Mouse (Mus musculus) cerebellum, adult 18-20 months (tissue): ENCODE results near the gene Rps6.
A peak's percentile ranks its signal among the peaks of the same experiment; 100 is the strongest.

ENCODE experiments used
- DNase-seq, 2 experiments: peaks; one replicate each; pipeline ENCODE4 v3.0.0; 2021

Rps6 gene

DNA sequence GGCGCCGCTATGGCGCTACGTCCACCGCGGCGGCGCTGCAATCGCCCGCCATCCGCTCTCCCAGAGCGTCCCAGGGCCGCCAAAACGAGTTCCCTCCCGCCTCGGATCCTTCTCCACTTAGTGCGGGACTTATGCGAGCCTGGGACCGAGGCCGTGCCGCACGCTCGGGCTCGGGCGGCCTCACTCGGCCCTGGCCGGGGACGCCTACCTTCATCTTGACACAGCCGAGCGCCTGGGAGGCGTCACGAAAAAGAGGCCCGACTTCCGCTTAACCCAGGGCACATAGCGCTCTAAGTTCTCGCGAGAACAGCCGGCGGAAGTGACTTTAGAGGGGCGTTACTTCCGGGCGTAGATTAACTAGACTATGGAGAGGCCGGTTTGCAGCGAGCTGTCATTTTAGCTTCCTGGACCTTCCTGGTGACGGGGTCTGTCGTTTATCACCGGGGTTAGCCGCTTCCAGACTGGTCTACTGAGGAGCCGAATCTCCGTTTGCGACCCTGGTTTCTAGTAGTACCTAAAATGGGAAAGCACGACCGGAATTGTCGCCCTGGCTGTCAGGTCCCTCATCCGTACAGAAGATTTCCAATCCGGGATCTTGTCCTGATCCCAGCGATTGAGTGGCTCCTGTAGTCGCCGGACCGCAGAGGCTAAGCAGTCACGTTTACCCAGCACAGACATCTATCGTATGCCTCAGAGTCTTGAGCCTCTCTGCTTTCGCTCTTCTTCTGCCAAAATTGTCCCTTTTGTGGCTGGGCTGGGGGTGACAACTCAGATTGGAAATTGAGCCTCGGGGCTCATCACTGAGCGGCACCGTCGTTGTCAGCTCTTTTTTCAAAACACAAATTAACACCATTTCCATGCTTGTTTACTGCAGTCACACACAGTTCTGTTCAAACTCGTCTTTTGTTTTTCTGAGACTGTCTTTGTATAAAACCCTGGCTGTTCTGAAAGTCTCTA, at the start of gene Rps6:
Rps6 (minus strand) TSS at position 300 of the 957 bp plus-strand sequence.
- DNase-seq, result peak; percentile 95 to 97

DNA sequence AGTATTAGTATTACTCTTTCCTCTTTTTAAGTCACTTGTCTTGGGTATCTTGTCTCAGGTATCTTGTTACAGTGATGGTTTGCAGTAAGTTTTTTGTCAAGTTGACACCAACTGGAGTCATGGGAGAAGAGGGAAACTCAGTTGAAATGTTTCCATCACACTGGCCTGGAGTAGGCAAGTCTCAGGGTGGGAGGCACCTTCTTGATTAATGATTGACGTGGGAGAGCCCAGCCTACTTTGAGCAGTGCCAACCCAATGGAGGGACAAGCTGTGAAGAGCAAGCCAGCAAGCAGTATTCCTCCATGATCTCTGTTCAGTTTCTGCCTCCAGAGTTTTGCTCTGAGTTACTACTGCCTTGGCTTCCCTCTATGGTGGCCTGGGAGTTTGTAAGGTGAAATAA, 48.7 kb upstream of the Rps6 start:
- DNase-seq, result no peak

DNA sequence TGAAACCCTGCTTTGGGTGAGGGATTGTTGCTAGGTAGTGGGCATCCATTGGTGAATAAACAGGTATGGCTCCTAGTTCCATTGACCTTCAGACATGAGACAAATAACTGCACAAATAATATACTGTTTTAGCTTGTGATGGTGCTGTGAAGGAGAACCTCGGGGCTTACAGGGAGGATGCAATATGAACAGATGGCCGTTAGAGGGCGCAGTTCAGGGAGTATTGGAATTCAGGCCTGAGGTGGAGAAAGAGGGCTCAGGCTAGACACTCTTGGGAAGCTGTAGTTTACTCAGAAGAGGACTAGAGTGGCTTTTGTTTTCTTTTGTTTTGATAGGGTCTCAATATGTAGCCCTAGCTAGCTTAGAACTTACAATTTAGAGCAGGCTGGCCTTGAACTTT, 47.8 kb upstream of the Rps6 start:
- no peak for DNase-seq

DNA sequence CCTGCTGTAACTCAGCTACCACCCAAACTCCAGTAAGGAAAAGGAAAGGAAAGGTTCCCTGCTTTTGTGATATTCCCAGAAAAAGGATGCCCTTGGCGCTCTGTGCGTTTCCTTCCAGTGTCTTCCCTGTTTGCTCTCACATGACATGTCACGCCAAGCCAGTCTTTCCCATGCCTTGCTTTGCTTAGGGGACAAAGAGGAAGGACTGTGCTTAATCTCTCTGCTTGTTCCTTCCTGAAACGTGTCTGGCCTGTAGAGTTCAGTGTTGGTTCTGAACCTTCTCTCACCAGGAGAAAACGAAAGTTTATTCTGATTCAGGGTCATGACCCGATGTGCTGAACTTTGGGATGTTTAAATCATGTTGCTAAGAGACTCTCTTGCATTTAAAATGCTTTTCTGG, 45.1 kb upstream of the Rps6 start:
- DNase-seq, result no peak

DNA sequence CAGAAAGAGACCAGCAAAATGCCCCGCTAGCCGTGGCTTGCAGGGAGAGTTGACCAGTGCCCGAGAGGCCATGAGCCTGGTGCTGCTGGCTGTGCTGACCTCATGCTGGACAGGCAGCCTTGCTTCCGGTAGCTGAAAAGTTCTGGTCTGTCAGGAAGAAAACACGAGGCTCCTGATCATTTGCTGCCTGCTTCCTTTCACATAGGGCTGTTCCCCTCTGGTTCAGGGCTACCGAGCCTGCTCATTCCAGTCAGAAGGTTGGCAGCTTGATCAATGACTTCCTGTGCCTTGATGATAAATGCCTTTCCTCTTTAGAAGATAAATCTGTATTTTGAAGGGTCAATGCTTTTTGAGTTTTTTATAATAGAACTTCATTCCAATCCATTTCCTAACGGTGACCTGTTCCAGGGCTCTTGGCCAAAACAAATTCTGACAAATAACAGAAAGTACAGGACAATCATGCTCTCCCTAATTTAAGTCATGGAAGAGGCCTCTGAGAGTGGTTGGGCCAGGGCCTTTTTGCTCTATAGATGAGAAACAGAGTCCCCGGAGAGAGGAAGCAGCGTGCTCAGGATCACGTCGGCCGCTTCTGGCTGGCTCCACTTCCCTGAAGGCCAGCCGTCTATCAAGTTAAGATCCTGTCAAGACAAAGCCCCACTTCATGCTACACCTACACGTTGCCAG, 41.7 kb upstream of the Rps6 start:
- DNase-seq, result no peak

DNA sequence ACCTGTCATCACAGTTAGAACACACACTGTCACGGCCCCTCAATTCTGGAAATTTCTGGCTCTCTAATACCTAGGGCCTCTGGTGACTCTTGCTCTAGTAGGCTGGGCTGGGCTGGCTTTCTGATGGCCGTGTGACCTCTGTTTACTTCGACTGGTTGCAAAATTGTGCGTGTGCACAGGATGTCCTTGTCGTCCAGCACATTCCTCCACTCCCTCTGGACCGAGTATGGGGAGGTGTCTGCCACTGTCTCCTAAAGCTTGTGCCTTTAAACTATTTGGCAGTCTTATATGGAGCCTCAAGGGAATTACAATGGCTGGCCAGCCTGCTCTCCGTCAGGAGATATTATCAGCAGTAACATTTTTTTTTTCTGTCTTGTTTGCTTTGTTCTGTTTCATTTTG, 40.2 kb upstream of the Rps6 start:
- DNase-seq, result no peak

DNA sequence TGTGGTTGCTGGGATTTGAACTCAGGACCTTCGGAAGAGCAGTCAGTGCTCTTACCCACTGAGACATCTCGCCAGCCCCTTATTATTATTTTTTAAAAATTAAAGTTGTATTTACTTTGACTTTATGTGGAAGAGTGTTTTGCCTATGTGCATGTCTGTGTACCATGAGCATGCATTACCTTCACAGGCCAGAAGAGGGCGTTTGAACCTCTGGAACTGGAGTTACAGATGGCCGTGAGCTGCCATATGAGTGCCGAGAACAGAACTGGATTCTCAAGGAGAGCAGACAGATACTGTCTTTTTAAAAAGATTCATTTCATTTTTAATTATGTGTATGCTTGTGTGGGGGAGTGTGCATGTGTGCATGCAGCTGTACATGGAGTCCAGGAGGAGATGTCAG, 30.7 kb upstream of the Rps6 start:
- DNase-seq, result no peak

DNA sequence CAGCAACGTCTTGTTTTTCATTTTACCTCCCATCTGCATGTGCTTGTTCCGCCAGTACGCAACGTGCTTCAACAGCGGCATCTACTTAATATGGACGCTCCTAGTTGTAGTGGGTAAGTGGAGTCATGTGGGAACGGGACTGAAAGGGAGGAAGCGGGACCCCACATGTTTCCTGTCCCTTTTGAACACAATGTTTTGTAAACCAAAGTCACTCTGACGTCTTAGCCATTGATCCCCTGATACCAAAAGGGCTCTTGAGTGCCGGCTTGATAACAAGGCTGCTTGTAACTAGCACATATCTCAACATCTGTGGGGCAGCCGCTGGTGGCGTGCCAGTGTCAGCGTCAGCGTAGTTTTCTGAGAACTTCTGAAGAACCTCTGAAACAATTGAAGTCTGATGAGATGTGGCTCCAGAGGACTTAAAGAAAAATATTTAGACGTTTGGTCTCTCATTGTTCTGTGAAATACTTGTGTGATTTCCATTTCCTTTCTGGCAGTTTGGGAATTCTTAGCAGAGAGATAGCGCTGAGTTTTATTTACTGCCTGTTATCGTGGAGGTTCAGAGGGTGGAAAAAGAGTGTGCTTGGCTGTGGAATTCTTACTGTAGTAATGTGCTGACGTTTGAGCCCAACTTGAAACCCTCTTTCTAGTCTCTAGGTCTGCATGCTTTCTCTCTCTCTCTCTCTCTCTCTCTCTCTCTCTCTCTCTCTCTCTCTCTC, 29.1 kb upstream of the Rps6 start:
- DNase-seq, result no peak

DNA sequence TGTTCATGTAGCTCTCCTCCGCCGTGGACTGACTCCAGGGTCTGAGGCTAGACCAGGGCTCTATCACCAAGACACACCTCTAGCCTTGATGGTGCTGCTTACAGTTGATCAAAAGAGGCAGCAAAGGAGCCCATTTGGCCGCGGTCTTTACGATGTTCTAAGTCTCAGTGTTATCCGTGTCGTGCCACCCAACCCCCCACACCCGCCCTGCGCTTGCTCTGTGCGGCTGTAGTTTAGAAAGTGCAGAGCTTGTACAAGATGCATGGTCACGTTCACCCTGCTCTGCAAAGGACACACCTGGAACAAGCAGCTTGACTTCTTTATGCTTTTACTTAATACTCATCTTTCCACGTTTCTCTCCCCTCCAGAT, 28.6 kb upstream of the Rps6 start:
- DNase-seq, result no peak

DNA sequence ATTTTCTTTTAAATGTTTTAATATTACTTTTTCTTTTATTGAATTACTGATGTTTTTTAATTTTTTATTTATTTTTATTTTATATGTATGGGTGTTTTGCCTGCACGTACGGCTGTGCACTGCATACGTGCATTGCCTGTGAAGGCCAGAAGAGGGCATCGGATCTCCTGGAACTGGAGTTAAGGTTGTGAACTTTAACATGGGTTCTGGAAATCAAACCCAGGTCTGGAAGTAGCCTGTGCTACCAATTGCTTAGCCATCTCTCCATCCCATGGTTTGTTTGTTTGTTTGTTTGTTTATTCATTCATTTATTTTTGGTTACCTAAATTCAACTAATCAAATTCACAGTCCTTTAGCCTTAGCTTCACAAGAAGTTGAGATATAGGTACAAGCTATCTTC, 27.7 kb upstream of the Rps6 start:
- peak in 1 of 2 experiments; percentile 15 for DNase-seq

DNA sequence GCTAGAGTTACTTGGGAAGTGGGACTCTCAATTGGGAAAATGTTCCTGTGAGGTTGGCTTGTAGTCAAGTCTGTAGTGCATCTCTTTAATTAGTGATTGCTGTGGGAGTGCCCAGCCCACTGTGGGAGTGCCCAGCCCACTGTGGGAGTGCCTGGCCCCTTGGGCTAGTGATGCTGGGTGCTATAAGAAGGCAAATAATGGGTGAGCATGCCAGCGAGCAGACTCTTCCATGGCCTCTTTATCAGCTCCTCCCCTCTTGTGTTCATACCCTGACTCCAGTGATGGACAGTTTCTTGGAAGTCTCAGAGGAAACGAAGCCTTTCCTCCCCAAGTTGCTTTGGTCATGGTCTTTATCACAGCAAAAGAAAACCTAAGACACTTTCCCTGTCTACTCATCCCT, 25.2 kb upstream of the Rps6 start:
- no peak for DNase-seq

DNA sequence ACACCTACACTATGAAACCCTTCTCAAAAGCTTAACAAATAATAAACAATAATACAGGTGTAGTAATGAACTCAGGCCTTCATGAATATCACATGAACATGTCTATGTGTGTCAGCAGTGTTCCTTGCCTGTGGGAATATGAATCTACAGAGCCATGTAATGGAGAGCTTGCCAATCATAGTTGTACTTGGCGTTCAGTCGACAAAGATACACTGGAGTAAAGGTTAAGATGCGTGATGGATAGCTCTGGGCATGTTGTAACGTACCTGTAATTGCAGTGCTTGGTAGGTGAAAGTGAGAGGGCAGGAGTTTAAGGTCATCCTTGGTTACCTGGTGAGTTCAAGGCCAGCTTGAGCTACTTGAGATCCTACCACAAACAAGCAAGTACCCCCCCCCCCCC, 24.0 kb upstream of the Rps6 start:
- no peak for DNase-seq

DNA sequence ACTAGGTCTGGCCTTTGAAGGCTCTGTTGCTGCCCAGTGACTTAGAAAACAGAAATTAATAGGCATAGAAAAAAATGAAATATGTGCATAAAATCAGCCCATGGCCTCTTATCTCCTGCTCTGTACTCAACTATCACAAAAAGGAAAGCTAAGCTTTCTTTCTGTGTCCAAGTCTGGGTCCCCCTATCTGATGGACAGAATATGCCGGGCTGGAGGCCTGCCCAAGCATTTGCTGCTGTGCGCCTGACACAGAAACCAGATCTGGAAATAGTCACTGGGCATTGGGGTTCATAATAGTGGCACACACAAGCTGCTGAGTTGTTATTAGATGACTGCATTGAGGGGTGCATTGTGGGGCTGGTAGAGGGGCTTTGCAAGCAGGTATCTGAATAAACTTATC, 22.3 kb upstream of the Rps6 start:
- no peak for DNase-seq

DNA sequence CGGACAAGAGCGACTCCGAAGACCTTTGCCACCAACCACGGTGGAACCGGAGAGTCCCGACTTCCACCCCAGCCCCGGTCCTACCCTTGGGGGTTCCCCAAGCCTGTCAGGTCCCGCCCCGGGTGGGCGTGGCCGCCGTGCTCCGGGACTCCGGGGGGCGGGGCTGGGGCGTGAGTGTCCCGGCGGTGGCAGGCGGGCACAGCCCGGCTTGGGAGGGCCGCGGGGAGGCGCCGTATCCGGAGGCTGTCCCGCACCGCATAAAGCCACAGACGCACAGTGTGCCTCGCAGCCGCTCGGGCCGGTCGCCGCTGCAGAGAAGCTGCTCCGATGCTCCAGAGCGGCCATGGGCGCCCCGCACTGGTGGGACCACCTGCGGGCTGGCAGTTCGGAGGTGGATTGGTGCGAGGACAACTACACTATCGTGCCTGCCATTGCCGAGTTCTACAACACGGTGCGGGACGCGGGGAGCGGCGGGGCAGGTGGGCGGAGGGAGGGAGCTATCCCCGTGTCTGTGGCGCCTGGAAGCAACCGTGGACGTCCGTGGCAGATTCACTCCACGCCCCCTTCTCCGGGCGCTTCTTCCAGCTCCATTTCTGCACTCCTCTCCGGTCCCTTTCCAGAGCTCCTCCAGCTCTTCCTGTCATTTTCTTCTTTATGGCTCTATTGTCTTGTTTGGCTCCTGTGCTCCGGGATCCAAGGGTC, 17.1 kb upstream of the Rps6 start, which contains the start of gene Acer2:
Acer2 (plus strand) TSS at position 251 of the 702 bp plus-strand sequence.
- DNase-seq, result peak; percentile 76 to 82

DNA sequence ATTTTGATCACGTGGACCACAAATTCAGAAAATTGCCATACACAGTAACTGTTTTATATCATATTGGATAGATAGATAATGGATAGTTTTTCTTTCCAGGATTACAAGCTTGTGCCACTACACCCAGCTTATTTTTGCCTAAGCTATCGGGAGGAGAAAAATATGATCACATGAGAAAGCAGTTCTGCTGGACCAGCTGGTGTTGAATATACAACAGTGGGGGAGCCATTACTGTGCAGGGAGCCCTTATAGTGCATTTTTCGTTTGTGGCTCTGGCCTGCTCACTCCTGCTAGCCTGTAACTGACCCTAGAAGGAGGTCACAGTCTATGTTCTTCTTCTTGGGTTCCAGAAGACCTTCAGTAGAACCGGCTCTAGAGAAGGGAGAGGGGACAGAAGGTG, 15.9 kb upstream of the Rps6 start:
- no peak for DNase-seq

DNA sequence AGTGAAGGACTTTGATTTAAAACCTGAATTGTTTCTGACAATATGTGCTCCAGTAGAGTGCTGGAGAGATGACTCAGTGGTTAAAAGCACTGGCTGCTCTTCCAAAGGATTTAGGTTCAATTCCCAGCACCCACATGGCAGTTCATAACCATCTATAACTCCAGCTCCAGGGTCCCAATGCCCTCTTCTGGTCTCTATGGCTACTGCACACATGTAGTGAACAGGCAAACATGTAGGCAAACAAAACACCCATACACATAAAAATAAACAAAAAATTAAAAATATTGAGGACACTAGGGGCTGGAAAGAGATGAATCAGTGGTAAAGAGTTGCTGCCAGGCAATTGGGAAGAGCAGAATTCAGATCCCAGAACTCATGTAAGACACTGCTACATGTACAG, 14.8 kb upstream of the Rps6 start:
- no peak for DNase-seq

DNA sequence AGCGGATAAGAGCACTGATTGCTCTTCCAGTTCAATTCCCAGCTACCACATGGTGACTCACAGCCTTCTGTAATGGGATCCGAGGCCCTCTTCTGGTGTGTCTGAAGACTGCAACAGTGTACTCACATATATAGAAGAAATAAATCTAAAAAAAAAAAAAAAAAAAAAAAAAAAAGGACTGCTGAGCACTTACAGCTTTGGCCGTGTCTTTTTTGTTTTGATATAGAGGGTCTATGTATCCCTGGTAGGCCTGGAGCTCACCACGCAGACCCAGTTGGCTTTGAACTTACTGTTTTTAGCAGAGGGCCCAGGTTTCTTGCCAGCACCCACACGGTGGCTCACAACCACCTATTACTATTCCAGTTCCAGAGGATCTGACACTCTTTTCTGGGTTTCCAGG, 6.9 kb upstream of the Rps6 start:
- DNase-seq, result no peak

DNA sequence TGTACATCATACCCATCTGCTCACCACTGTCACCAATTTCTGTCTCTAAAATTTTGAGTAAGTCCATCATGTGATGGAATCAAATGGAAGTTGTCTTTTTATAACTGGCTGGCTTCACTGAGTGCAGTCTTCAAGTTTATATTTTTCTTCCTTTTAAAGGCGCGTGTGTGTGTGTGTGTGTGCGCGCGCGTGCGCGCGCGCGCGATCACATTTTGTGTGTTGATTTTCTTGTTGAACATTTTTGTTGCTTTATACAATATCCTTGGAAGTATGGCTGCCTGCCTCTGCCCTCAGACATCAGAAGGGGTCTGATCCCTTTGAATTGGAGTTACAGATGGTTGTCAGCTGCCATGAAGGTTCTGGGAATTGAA, 843 bp upstream of the Rps6 start:
- peak in 1 of 2 experiments; percentile 22 for DNase-seq

DNA sequence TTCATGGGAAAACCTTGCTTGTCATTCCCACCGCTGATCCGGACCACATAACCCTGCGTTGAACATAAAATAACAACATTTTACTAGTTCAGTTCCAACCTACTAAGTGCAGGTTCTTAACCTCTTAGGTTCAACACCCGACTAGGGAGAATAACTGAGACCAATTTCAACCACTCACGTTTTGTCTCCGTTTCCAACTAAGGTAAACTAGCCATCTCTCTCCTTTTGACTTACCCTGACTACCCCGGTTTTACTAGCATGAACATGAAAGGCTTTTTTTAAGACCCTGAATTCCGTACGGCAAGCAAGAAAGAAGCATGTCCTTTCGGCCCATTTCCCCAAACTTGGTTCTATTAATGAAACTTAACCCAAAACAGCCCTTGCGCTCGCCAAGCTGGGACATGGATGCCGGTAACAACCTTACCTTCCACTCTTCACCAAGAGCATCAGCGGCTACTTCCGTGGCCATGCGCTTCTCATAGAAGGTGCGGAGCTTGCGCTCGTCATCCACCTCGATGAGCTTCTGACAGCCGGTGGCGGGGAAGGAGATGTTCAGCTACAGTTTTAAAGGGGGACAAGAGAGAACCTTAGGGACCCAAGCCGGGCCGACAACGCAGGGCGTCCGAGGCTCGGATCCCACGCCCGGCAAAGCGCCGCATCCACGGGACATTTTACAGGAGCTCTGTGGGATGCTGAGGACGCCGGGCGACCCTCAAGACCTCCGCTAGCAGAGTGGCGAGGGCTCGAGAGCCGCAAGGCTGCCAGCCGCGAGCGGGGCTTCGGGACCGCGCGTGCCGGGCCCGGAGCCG, 704 bp downstream of the Rps6 start:
- no peak for DNase-seq

DNA sequence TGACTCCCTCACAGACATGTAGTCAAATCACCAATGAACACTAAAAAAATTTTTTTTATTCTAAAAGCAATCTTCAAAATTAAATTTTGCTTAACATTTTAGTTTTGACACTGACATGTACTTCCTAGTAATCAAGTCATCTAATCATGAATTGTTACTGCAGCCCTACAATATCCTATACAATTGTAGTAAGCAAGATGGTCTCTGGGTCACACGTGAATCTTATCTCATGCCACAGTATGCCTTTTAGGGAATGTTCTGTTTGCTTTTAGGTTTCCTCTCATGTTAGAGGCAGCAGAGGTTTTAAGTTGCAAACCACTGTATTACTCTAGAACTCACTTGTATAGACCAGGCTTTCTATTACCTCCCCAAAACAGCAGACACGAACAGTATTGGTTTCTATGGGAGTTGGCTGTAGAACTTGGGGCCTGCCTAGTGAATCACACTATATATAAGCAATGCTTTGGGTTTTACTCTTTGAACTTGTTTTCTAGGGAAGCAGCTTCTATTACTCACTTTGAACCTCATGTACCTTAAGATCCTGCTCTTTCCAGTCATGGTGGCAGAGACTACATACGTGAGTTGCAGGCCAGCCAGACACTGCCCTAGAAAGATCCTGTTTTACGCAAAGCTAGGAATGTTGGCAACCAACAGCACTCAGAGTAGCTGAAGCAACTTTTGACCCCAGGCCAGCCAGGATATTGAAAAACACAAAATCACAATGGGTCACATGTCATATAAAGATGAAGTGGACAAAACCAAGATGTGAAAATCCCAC, 4.2 kb downstream of the Rps6 start:
- DNase-seq, result no peak

DNA sequence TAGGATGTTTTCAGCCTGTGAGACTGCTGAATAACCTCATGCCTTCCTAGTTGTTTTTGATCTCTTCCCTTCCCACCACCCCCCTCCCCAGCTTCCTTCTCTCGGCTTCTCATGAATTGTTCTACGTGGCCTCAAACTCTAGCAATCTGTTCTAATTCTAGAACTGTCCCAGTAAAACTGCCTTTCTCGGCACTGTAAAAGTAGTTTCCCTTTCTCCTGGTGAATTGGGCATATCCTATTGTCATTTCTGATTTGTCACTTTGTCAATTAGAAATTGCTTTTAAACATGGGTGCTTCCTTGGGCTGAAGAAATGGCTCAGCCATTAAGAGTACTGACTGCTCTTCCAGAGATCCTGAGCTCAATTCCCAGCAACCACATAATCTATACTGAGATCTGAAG, 5.2 kb downstream of the Rps6 start:
- DNase-seq, result no peak
